Mouse (Mus musculus): Measurements from ENCODE around the gene Sdhd. TPM values are rescaled to one million over a fixed set of nuclear protein-coding genes. Genes with fewer than 3 reads are reported as not detected.
A peak's percentile ranks its signal among the peaks of the same experiment; 100 is the strongest.
"Not testable (repeated sequence)": the region's sequence is repeated elsewhere in the genome, so short reads cannot be mapped to it uniquely, and the experiment has no call there.

Gene Sdhd
- 254 and 265 TPM in 2 replicates for polyA plus RNA-seq (2014; fragmentation: Nextera tagmentation; extraction: Ambion mirVana)

- Histone ChIP-seq H3K4me1 (replicated peaks; ENCODE audit: control insufficient read depth, insufficient read depth, low read length) (no peaks in the 10 kb centered on the region), H3K9ac (ENCODE audit: low read depth, low read length) (peak within 1 kb of the TSS; percentile 89), H3K27me3 (ENCODE audit: control insufficient read depth, insufficient read depth, low read length) (no peaks in the 10 kb centered on the region), H3K4me3 (ENCODE audit: low read depth, low read length) (peak within 1 kb of the TSS; percentile 84), H3K9me3 (ENCODE audit: control insufficient read depth, low read length) (no peaks in the 10 kb centered on the region), H3K27ac (ENCODE audit: low read depth, low read length) (peak within 1 kb of the TSS; percentile 80), H3K4me2 (replicated peaks; ENCODE audit: low read depth, low read length) (peak within 1 kb of the TSS; percentile 55), H3K36me3 (ENCODE audit: control insufficient read depth, insufficient read depth, low read length) (no peaks in the 10 kb centered on the region)
- ATAC-seq (ENCODE audit: low FRiP score) (peak; percentile 98), DNase-seq (ENCODE audit: low spot score) (peak; percentile 95)
- WGBS: 1% methylated on average over 48 of the region's 48 CpGs
Observed at GRCm38 (mm10) chr9:50603189-50603997, at the start of gene Sdhd, which contains the start of gene Timm8b. Gene Sdhd (minus strand): TSS chr9:50603812. Gene Timm8b (plus strand): TSS chr9:50603910.

- H3K27me3 ChIP-seq (ENCODE audit: control insufficient read depth, insufficient read depth, low read length): no peaks in the 10 kb centered on the region
- H3K9ac ChIP-seq (ENCODE audit: low read depth, low read length): no peak overlapping the region
- H3K36me3 ChIP-seq (ENCODE audit: control insufficient read depth, insufficient read depth, low read length): 0 out of 2 replicates have a peak, but pooled peaks cover 4% of the 10 kb centered on the region
- H3K9me3 ChIP-seq (ENCODE audit: control insufficient read depth, low read length): no peaks in the 10 kb centered on the region
- no peak overlapping the region for H3K4me3 ChIP-seq (ENCODE audit: low read depth, low read length)
- H3K4me2 ChIP-seq (replicated peaks; ENCODE audit: low read depth, low read length): no peak overlapping the region
- H3K4me1 ChIP-seq (replicated peaks; ENCODE audit: control insufficient read depth, insufficient read depth, low read length): no peaks in the 10 kb centered on the region
- no peak for DNase-seq (ENCODE audit: low spot score)
- H3K27ac ChIP-seq (ENCODE audit: low read depth, low read length): no peak overlapping the region
- ATAC-seq (ENCODE audit: low FRiP score): no peak
- WGBS: 92% methylated on average over 10 of the region's 10 CpGs
Observed at GRCm38 (mm10) chr9:50650503-50650902, 46.9 kb upstream of the Sdhd start.

- no peak overlapping the region for H3K27ac ChIP-seq (ENCODE audit: low read depth, low read length)
- H3K27me3 ChIP-seq (ENCODE audit: control insufficient read depth, insufficient read depth, low read length): no peaks in the 10 kb centered on the region
- 75% methylated on average over 10 of the region's 10 CpGs for WGBS
- peaks cover 15% of the 10 kb centered on the region; the same call in 1 of the 2 replicates for H3K36me3 ChIP-seq (ENCODE audit: control insufficient read depth, insufficient read depth, low read length)
- DNase-seq (ENCODE audit: low spot score): no peak
- no peaks in the 10 kb centered on the region for H3K4me1 ChIP-seq (replicated peaks; ENCODE audit: control insufficient read depth, insufficient read depth, low read length)
- no peak overlapping the region for H3K9ac ChIP-seq (ENCODE audit: low read depth, low read length)
- ATAC-seq (ENCODE audit: low FRiP score): no peak
- no peak overlapping the region for H3K4me2 ChIP-seq (replicated peaks; ENCODE audit: low read depth, low read length)
- H3K4me3 ChIP-seq (ENCODE audit: low read depth, low read length): no peak overlapping the region
- H3K9me3 ChIP-seq (ENCODE audit: control insufficient read depth, low read length): no peaks in the 10 kb centered on the region
Observed at GRCm38 (mm10) chr9:50646826-50647370, 43.3 kb upstream of the Sdhd start.

GRCm38 (mm10) chr9:50634270-50634669 lies 30.7 kb upstream of the Sdhd start:
- no peaks in the 10 kb centered on the region for H3K4me1 ChIP-seq (replicated peaks; ENCODE audit: control insufficient read depth, insufficient read depth, low read length)
- no peak for ATAC-seq (ENCODE audit: low FRiP score)
- 97% methylated on average over 11 of the region's 11 CpGs for WGBS
- H3K4me2 ChIP-seq (replicated peaks; ENCODE audit: low read depth, low read length): no peak overlapping the region
- no peak overlapping the region for H3K9ac ChIP-seq (ENCODE audit: low read depth, low read length)
- no peak for DNase-seq (ENCODE audit: low spot score)
- H3K27me3 ChIP-seq (ENCODE audit: control insufficient read depth, insufficient read depth, low read length): no peaks in the 10 kb centered on the region
- no peaks in the 10 kb centered on the region for H3K9me3 ChIP-seq (ENCODE audit: control insufficient read depth, low read length)
- no peak overlapping the region for H3K4me3 ChIP-seq (ENCODE audit: low read depth, low read length)
- peaks cover 4% of the 10 kb centered on the region; the same call in 1 of the 2 replicates for H3K36me3 ChIP-seq (ENCODE audit: control insufficient read depth, insufficient read depth, low read length)
- H3K27ac ChIP-seq (ENCODE audit: low read depth, low read length): no peak overlapping the region

GRCm38 (mm10) chr9:50633059-50633458 lies 29.4 kb upstream of the Sdhd start:
- WGBS: 60% methylated on average over 2 of the region's 2 CpGs
- Histone ChIP-seq H3K4me2 (replicated peaks; ENCODE audit: low read depth, low read length) (no peak overlapping the region), H3K4me1 (replicated peaks; ENCODE audit: control insufficient read depth, insufficient read depth, low read length) (no peaks in the 10 kb centered on the region), H3K36me3 (ENCODE audit: control insufficient read depth, insufficient read depth, low read length) (peaks cover 4% of the 10 kb centered on the region; the same call in 1 of the 2 replicates), H3K9me3 (ENCODE audit: control insufficient read depth, low read length) (no peaks in the 10 kb centered on the region), H3K4me3 (ENCODE audit: low read depth, low read length) (no peak overlapping the region), H3K27ac (ENCODE audit: low read depth, low read length) (no peak overlapping the region), H3K27me3 (ENCODE audit: control insufficient read depth, insufficient read depth, low read length) (no peaks in the 10 kb centered on the region), H3K9ac (ENCODE audit: low read depth, low read length) (no peak overlapping the region)
- ATAC-seq (ENCODE audit: low FRiP score): no peak
- peak; percentile 21 for DNase-seq (ENCODE audit: low spot score)

- Histone ChIP-seq H3K36me3 (ENCODE audit: control insufficient read depth, insufficient read depth, low read length) (no peaks in the 10 kb centered on the region), H3K9ac (ENCODE audit: low read depth, low read length) (no peak overlapping the region), H3K4me2 (replicated peaks; ENCODE audit: low read depth, low read length) (no peak overlapping the region), H3K9me3 (ENCODE audit: control insufficient read depth, low read length) (no peaks in the 10 kb centered on the region), H3K27ac (ENCODE audit: low read depth, low read length) (no peak overlapping the region), H3K4me1 (replicated peaks; ENCODE audit: control insufficient read depth, insufficient read depth, low read length) (no peaks in the 10 kb centered on the region), H3K4me3 (ENCODE audit: low read depth, low read length) (no peak overlapping the region), H3K27me3 (ENCODE audit: control insufficient read depth, insufficient read depth, low read length) (no peaks in the 10 kb centered on the region)
- DNase-seq (ENCODE audit: low spot score) (no peak), ATAC-seq (ENCODE audit: low FRiP score) (no peak)
- WGBS: 86% methylated on average over 6 of the region's 6 CpGs
Observed at GRCm38 (mm10) chr9:50632016-50632688, 28.5 kb upstream of the Sdhd start.

- 83% methylated on average over 6 of the region's 8 CpGs for WGBS
- H3K9ac ChIP-seq (ENCODE audit: low read depth, low read length); DNase-seq (ENCODE audit: low spot score); H3K27ac ChIP-seq (ENCODE audit: low read depth, low read length); ATAC-seq (ENCODE audit: low FRiP score); H3K9me3 ChIP-seq (ENCODE audit: control insufficient read depth, low read length); H3K4me2 ChIP-seq (replicated peaks; ENCODE audit: low read depth, low read length); H3K4me3 ChIP-seq (ENCODE audit: low read depth, low read length); H3K27me3 ChIP-seq (ENCODE audit: control insufficient read depth, insufficient read depth, low read length); H3K4me1 ChIP-seq (replicated peaks; ENCODE audit: control insufficient read depth, insufficient read depth, low read length); H3K36me3 ChIP-seq (ENCODE audit: control insufficient read depth, insufficient read depth, low read length): not testable (repeated sequence)
Observed at GRCm38 (mm10) chr9:50630903-50631302, 27.3 kb upstream of the Sdhd start.

GRCm38 (mm10) chr9:50617794-50618330 lies 14.2 kb upstream of the Sdhd start:
- WGBS: 66% methylated on average over 9 of the region's 9 CpGs
- Histone ChIP-seq H3K4me3 (ENCODE audit: low read depth, low read length) (peak overlapping the region; percentile 96), H3K9ac (ENCODE audit: low read depth, low read length) (no peak overlapping the region), H3K9me3 (ENCODE audit: control insufficient read depth, low read length) (no peaks in the 10 kb centered on the region), H3K27me3 (ENCODE audit: control insufficient read depth, insufficient read depth, low read length) (no peaks in the 10 kb centered on the region), H3K4me1 (replicated peaks; ENCODE audit: control insufficient read depth, insufficient read depth, low read length) (no peaks in the 10 kb centered on the region), H3K4me2 (replicated peaks; ENCODE audit: low read depth, low read length) (peak overlapping the region; percentile 81; the same call in 1 of the 2 replicates), H3K27ac (ENCODE audit: low read depth, low read length) (no peak overlapping the region), H3K36me3 (ENCODE audit: control insufficient read depth, insufficient read depth, low read length) (0 out of 2 replicates have a peak, but pooled peaks cover 2% of the 10 kb centered on the region)
- ATAC-seq (ENCODE audit: low FRiP score): no peak
- no peak for DNase-seq (ENCODE audit: low spot score)
